Mouse (Mus musculus) lung, embryonic 15.5 days (tissue): ENCODE measurements around the gene Rab36. TPM values are rescaled to one million over a fixed set of nuclear protein-coding genes. Genes with fewer than 3 reads are reported as not detected.
"Not testable (repeated sequence)": the region's sequence is repeated elsewhere in the genome, so short reads cannot be mapped to it uniquely, and the experiment has no call there.

ENCODE experiments used
- ATAC-seq: fragments of 200-750 bp; cut with Nextera tagmentation; 2 replicates; pipeline ENCODE4 v1.8.0; 2017; ENCODE audit warnings: moderate number of reproducible peaks, borderline replicate concordance; ENCODE audit not compliant: low FRiP score, low TSS enrichment; ENCODE audit errors: extremely low read depth
- H3K27ac ChIP-seq: fragments of 300-500 bp; sonication (generic); 2 replicates; pipeline ENCODE4 v1.5.1; 2015; ENCODE audit warnings: moderate library complexity, mild to moderate bottlenecking, inconsistent platforms
- H3K27me3 ChIP-seq: fragments of 300-500 bp; sonication (generic); 2 replicates; pipeline ENCODE4 v1.6.1; 2015; ENCODE audit warnings: inconsistent platforms
- H3K36me3 ChIP-seq: fragments of 300-500 bp; sonication (generic); 2 replicates; pipeline ENCODE4 v1.6.1; 2015; ENCODE audit warnings: inconsistent platforms
- H3K4me1 ChIP-seq: fragments of 300-500 bp; sonication (generic); 2 replicates; pipeline ENCODE4 v1.6.1; 2015; ENCODE audit warnings: inconsistent platforms
- H3K4me2 ChIP-seq: fragments of 300-500 bp; sonication (generic); 2 replicates; pipeline ENCODE4 v1.6.1; 2015; ENCODE audit warnings: inconsistent platforms, mild to moderate bottlenecking, moderate library complexity
- H3K4me3 ChIP-seq: fragments of 300-500 bp; sonication (generic); 2 replicates; pipeline ENCODE4 v1.5.1; 2015; ENCODE audit warnings: mild to moderate bottlenecking, inconsistent platforms
- H3K9ac ChIP-seq: fragments of 300-500 bp; sonication (generic); 2 replicates; pipeline ENCODE4 v1.6.1; 2015; ENCODE audit warnings: inconsistent platforms
- H3K9me3 ChIP-seq: fragments of 300-500 bp; sonication (generic); 2 replicates; pipeline ENCODE4 v1.6.1; 2016; ENCODE audit warnings: inconsistent platforms
- WGBS: fragments of 180-500 bp; shearing (Covaris S2); methylation state at CpG from one replicate; pipeline ENCODE4 v1.1.7; 2015; 5-methylcytosine and 5-hydroxymethylcytosine counted together
- polyA plus RNA-seq: library from polyadenylated mRNA; unstranded; fragments of >200 nt; fragmentation: Nextera tagmentation; extraction: Ambion mirVana; gene quantifications from 2 replicates; pipeline ENCODE4 v1.2.1, GENCODE M21; 2015

The Rab36 gene
- polyA plus RNA-seq, 1 experiment from 2014 or later = 13.1 TPM

GRCm38 (mm10) chr10:75016481-75016880 lies 20.4 kb upstream of the Rab36 start:
- 86% methylated on average over 4 of the region's 4 CpGs for WGBS
- no peak overlapping the region for H3K4me3 ChIP-seq
- no peak overlapping the region for H3K27ac ChIP-seq
- no peaks in the 10 kb centered on the region for H3K9me3 ChIP-seq
- H3K27me3 ChIP-seq = no peaks in the 10 kb centered on the region
- H3K9ac ChIP-seq = no peak overlapping the region
- H3K4me1 ChIP-seq = no peaks in the 10 kb centered on the region
- no peaks in the 10 kb centered on the region for H3K36me3 ChIP-seq
- ATAC-seq = no peak
- no peak overlapping the region for H3K4me2 ChIP-seq

GRCm38 (mm10) chr10:75020271-75020670 lies 16.6 kb upstream of the Rab36 start:
- 26% methylated on average over 2 of the region's 2 CpGs for WGBS
- Histone ChIP-seq H3K9me3 (no peaks in the 10 kb centered on the region), H3K27me3 (no peaks in the 10 kb centered on the region)

GRCm38 (mm10) chr10:75021138-75021537 lies 15.7 kb upstream of the Rab36 start:
- Histone ChIP-seq H3K4me3 (no peak overlapping the region), H3K27me3 (no peaks in the 10 kb centered on the region), H3K9ac (no peak overlapping the region), H3K9me3 (no peaks in the 10 kb centered on the region), H3K4me1 (no peaks in the 10 kb centered on the region), H3K27ac (no peak overlapping the region), H3K36me3 (no peaks in the 10 kb centered on the region), H3K4me2 (no peak overlapping the region)
- 9% methylated on average over 6 of the region's 6 CpGs for WGBS
- ATAC-seq = no peak

More at GRCm38 (mm10) chr10:75020271-75020670, 16.6 kb upstream of the Rab36 start:
- no peak overlapping the region for H3K27ac ChIP-seq
- no peak overlapping the region for H3K9ac ChIP-seq
- H3K4me1 ChIP-seq = no peaks in the 10 kb centered on the region
- H3K4me2 ChIP-seq = no peak overlapping the region
- H3K4me3 ChIP-seq = no peak overlapping the region
- no peaks in the 10 kb centered on the region for H3K36me3 ChIP-seq
- ATAC-seq = no peak

- 67% methylated on average over 8 of the region's 8 CpGs for WGBS
- ATAC-seq = no peak
- no peak overlapping the region for H3K9ac ChIP-seq
- no peak overlapping the region for H3K4me2 ChIP-seq
- no peak overlapping the region for H3K27ac ChIP-seq
- H3K36me3 ChIP-seq = no peaks in the 10 kb centered on the region
- no peaks in the 10 kb centered on the region for H3K9me3 ChIP-seq
- no peak overlapping the region for H3K4me3 ChIP-seq
- H3K4me1 ChIP-seq = no peaks in the 10 kb centered on the region
- no peaks in the 10 kb centered on the region for H3K27me3 ChIP-seq
These were observed 10.4 kb upstream of the Rab36 start for GRCm38 (mm10) chr10:75026491-75026890.

GRCm38 (mm10) chr10:75028743-75029142 lies 8.1 kb upstream of the Rab36 start:
- no peaks in the 10 kb centered on the region for H3K9me3 ChIP-seq
- H3K9ac ChIP-seq = no peak overlapping the region
- H3K4me2 ChIP-seq = no peak overlapping the region
- peaks cover 4% of the 10 kb centered on the region; the same call in 1 of the 2 replicates for H3K4me1 ChIP-seq
- H3K4me3 ChIP-seq = no peak overlapping the region
- no peak overlapping the region for H3K27ac ChIP-seq
- WGBS = 78% methylated on average over 8 of the region's 8 CpGs
- H3K36me3 ChIP-seq = no peaks in the 10 kb centered on the region
- no peaks in the 10 kb centered on the region for H3K27me3 ChIP-seq
- ATAC-seq = no peak

- WGBS = 87% methylated on average over 3 of the region's 3 CpGs
- H3K4me2 ChIP-seq = no peak overlapping the region
- no peaks in the 10 kb centered on the region for H3K9me3 ChIP-seq
These were observed 7.2 kb upstream of the Rab36 start for GRCm38 (mm10) chr10:75029677-75030076.

GRCm38 (mm10) chr10:75030234-75030633 lies 6.6 kb upstream of the Rab36 start:
- Histone ChIP-seq H3K4me1 (peaks cover 4% of the 10 kb centered on the region; the same call in 1 of the 2 replicates), H3K4me3 (no peak overlapping the region), H3K27ac (no peak overlapping the region), H3K9me3 (no peaks in the 10 kb centered on the region), H3K36me3 (no peaks in the 10 kb centered on the region), H3K27me3 (no peaks in the 10 kb centered on the region), H3K4me2 (no peak overlapping the region), H3K9ac (no peak overlapping the region)
- 69% methylated on average over 3 of the region's 3 CpGs for WGBS
- ATAC-seq = no peak

More at GRCm38 (mm10) chr10:75029677-75030076, 7.2 kb upstream of the Rab36 start:
- H3K4me1 ChIP-seq = peaks cover 4% of the 10 kb centered on the region; the same call in 1 of the 2 replicates
- no peak overlapping the region for H3K9ac ChIP-seq
- H3K27ac ChIP-seq = no peak overlapping the region
- no peaks in the 10 kb centered on the region for H3K36me3 ChIP-seq
- no peak overlapping the region for H3K4me3 ChIP-seq
- H3K27me3 ChIP-seq = no peaks in the 10 kb centered on the region
- no peak for ATAC-seq

- H3K36me3 ChIP-seq = no peaks in the 10 kb centered on the region
- no peak for ATAC-seq
- no peaks in the 10 kb centered on the region for H3K9me3 ChIP-seq
- 53% methylated on average over 5 of the region's 5 CpGs for WGBS
- no peak overlapping the region for H3K4me2 ChIP-seq
- H3K27me3 ChIP-seq = no peaks in the 10 kb centered on the region
- H3K9ac ChIP-seq = no peak overlapping the region
- H3K4me1 ChIP-seq = peaks cover 5% of the 10 kb centered on the region
- H3K4me3 ChIP-seq = no peak overlapping the region
- no peak overlapping the region for H3K27ac ChIP-seq
These were observed 5.3 kb upstream of the Rab36 start for GRCm38 (mm10) chr10:75031345-75032114.

- no peaks in the 10 kb centered on the region for H3K36me3 ChIP-seq
- H3K9ac ChIP-seq = no peak within 1 kb of the TSS
- H3K4me2 ChIP-seq = no peak within 1 kb of the TSS
- 33% methylated on average over 10 of the region's 10 CpGs for WGBS
- no peaks in the 10 kb centered on the region for H3K27me3 ChIP-seq
- H3K4me3 ChIP-seq = no peak within 1 kb of the TSS
- peaks cover 9% of the 10 kb centered on the region for H3K4me1 ChIP-seq
- ATAC-seq = no peak
- no peak within 1 kb of the TSS for H3K27ac ChIP-seq
- no peaks in the 10 kb centered on the region for H3K9me3 ChIP-seq
These were observed 4.5 kb upstream of the Rab36 start, which contains the start of gene Rsph14 for GRCm38 (mm10) chr10:75032395-75032794. TSS of gene Rsph14 (minus strand) at chr10:75032586.

GRCm38 (mm10) chr10:75042060-75042459 lies 5.2 kb downstream of the Rab36 start:
- H3K4me3 ChIP-seq, H3K27ac ChIP-seq, H3K36me3 ChIP-seq, ATAC-seq, H3K27me3 ChIP-seq, H3K9ac ChIP-seq, H3K9me3 ChIP-seq, H3K4me2 ChIP-seq, H3K4me1 ChIP-seq: not testable (repeated sequence)
- WGBS = 3% methylated on average over 1 of the region's 1 CpGs

GRCm38 (mm10) chr10:75044459-75044858 lies 7.6 kb downstream of the Rab36 start:
- no peak overlapping the region for H3K4me2 ChIP-seq
- H3K4me1 ChIP-seq = no peaks in the 10 kb centered on the region
- H3K27ac ChIP-seq = no peak overlapping the region
- WGBS = 25% methylated on average over 7 of the region's 7 CpGs
- no peaks in the 10 kb centered on the region for H3K9me3 ChIP-seq
- H3K36me3 ChIP-seq = no peaks in the 10 kb centered on the region
- H3K9ac ChIP-seq = no peak overlapping the region
- no peak overlapping the region for H3K4me3 ChIP-seq
- no peaks in the 10 kb centered on the region for H3K27me3 ChIP-seq
- no peak for ATAC-seq

GRCm38 (mm10) chr10:75045831-75046230 lies 9.0 kb downstream of the Rab36 start:
- Histone ChIP-seq H3K4me3 (no peak overlapping the region), H3K9me3 (no peaks in the 10 kb centered on the region), H3K4me2 (no peak overlapping the region), H3K36me3 (no peaks in the 10 kb centered on the region), H3K27me3 (no peaks in the 10 kb centered on the region), H3K4me1 (no peaks in the 10 kb centered on the region), H3K9ac (no peak overlapping the region), H3K27ac (no peak overlapping the region)
- 89% methylated on average over 15 of the region's 15 CpGs for WGBS
- no peak for ATAC-seq
